Mouse (Mus musculus) kidney, postnatal 36 days (tissue): ENCODE data around the gene Spats2.
"Not testable (repeated sequence)": the region's sequence is repeated elsewhere in the genome, so short reads cannot be mapped to it uniquely, and the experiment has no call there.

Experiments used
- DNase-seq, 2 experiments: peaks; one replicate each; pipeline ENCODE4 v3.0.0; 2021 to 2022; ENCODE audit warnings: mixed read lengths in 2 of 2

Spats2 gene

DNA sequence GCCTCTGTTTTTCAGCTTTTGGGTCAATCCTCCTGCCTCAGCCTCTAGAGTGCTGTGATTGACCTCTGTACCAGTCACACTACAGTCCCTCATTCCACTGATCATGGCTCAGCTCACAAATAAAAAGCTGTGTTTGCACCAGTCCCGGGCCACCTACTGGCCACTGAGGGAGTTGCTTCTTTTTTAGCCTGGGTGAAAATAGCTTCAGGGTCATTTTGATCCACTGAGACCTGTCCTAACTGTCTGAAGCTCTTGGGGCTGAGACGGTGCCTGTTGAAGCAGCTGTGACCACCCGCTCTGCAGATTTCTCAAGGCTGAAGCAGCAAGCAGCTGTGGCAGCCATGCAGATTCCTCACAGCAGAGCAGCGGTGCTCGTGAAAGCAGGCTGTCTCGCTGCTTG is 14.0 kb downstream of the Spats2 start:
- DNase-seq, result peak; percentile 54 to 79

DNA sequence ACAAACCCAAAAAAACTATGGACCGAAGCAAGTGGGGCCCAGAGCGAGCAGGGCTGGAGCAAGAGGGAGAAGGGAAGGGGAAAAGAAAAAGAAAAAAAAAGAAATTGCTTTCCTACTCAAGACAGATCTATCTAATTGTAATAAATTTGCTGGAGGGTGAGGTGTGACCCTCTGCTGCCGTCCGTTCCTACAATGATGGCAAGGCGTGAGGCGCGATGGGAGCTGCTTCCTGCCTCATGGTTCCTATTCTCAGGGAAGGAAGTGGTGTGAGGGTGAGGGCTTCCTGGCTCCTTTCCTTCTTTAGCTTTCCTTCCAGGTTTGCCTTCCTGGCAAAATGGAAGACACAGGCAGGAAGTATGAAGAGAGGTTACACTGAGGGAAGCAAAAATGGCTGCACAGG is 24.8 kb downstream of the Spats2 start:
- DNase-seq, result no peak

DNA sequence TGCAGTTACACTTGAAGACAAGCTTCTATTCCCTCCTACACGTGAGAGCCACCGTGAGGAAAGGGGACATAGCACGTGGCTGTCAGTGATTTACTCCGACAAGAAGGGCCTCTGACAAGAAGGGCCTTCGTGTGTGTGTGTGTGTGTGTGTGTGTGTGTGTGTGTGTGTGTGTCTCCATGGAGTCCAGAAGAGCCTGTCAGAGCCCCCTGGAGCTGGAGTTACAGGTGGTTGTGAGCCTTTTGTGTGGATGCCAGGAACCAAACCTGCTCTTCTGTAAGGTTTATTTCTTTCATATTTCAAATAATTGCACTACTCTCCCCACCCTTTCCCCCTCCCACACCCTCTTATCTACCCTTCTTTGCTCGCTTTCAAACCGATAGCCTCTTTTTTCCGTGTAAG is 25.6 kb downstream of the Spats2 start:
- DNase-seq, result no peak

DNA sequence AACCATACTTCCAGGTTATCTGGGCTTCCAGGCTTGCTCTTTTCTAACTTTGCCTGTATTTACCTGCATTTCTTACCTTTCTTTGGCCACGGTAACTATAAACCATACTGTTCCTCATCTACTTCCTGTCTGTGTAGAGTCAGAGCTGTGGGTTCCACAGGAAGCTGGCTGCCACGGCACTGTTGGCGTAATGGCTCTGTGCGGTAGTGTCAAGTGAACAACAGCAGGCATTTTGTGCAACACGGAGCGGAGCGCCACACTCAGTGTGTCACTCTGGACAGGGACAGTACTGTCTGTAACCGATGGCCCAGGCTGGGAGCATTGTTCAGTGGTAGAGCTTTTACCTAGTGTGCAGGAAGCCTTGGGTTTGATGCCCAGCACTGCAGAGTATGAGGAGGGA is 27.8 kb downstream of the Spats2 start:
- DNase-seq, result no peak

DNA sequence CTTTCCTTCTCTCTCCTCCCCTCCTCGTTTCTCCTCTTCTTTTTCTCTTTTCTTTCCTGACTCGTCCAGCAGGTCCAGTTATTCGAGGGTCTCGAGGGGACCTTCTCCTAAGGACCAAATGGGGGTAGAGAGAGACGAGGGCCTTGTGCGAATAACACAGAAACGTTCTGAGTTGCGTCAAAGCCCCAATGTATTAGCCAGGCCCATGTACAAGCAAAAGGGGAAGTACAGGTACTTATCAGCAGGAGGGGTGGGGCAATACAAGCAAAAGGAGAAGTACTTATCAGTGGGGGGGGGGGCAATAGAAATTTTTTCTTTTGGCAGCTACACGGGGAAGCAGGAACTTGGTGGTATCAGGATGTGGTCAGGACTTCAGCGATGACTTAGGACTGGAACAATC is 28.8 kb downstream of the Spats2 start:
- not testable (repeated sequence) for DNase-seq

DNA sequence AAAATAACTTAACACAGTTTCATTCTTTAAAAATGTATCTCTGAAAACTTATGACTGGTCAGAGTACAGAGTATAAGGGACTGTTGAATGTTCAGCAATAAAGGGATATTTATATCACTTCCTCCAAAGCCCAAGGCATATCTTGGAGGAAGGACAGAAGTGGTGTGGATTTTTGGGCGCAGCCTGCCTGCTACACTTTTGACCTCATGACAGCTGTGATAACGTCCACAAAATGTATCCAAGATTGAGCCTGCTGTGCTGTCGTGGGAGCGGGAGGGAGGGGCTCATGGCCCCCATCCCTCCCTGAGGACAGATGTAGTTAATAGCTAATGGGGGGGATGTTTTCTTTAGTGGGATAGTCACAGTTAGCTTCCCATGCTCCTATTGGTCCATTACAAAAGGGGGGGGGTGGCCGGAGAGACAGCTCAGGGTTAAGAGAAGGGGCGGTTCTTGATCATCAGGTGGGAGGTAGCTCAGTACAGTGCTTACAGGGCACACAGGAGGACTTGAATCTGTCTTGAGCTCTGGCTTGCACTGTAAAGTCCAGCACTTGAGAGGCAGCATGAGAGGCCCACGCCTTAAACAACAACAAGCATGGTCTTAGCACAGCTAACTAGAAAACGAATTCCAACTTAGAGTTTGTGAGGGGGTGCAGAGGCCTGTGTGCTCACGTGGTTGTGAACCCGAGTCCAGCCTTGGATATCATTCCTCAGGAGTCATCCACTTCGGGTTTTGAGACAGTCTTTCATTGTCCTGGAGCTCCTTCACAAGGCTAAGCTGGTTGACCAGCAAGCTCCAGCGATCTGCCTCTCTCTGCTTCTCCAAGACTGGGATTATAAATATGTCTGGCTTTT is 38.0 kb downstream of the Spats2 start:
- no peak for DNase-seq

DNA sequence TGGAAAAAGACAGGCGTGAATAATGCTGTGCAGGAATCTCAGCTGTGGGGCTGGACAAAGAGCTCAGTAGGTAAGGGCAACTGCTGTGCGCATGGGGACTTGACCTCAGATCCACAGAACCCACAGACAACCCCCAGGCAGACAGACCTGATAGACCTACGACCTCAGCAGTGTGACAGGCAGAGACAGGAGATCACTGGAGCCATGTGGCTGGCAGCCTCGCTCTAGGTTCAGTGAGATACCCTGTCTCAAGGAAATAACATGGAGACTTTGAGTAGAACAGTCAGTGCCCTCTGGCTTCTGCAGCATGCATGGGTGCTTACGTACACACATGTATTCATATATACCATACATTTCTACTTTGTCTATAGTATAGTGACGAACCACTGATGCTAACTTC is 46.4 kb downstream of the Spats2 start:
- no peak for DNase-seq

DNA sequence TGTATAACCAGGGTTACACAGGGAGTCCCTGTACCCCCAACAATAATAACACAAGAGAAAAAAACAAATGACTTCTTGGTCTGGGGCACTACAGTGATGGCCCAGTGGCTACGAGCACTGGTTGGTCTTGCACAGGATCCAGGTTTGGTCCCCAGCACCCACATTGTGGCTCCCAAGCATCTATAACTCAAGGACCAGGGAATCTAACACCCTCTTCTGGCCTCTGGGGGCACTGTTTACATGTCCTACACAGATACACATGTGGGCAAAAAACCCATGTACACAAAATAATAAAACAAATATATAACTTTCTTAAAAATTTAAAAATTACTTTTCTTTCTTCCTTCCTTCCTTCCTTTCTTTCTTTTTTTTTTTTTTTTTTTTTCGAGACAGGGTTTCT is 53.9 kb downstream of the Spats2 start:
- DNase-seq, result no peak

DNA sequence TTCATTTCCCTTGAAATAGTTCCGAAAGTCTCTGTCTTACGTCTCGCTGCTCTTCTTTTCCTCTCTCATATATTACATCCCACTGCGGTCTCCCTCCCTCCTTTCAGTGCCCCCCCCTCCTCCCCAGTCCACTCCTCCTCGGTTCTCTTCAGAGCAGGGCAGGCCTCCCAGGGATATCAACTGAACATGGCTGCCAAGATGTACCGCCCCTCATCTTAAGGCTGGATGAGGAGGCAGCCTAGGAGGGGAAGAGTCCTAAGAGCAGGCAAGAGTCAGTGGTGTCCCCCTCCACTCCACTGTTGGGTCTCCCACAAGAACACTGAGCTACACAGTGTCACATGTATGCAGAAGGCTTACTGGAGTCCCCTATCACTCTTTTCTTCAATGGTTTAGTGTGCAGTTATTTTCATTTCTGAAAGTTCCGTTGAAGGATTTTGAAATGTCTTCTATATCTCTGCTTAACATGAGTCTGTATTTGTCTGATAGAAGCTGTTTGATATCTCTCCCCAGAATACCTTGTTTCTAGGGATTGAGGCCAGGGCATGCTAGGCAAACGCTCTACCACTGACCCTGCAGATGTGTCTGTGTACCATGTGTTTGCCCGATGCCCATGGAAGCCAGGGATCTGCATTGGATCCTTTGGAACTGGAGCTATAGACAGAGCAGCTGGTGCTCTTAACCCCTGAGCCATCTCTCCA is 58.6 kb downstream of the Spats2 start:
- no peak for DNase-seq

DNA sequence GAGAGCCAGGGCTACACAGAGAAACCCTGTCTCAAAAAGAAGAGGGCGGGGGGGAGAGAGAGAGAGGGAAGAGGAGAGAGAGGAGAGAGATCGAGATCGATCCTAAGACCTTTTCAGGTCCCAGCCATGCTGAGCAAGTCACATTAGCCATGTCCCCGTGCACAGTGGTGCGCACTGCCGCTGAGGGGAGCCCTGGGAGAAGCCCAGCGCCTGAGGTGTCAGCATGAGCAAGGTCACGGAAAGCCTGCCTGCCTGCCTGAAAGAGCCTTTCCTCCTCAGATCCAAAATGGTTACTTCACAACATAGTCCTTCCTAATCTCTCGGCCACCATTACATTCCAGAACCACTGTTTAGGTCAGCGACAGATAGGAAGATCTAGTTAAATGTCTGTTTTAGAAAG is 68.6 kb downstream of the Spats2 start:
- DNase-seq, result no peak

DNA sequence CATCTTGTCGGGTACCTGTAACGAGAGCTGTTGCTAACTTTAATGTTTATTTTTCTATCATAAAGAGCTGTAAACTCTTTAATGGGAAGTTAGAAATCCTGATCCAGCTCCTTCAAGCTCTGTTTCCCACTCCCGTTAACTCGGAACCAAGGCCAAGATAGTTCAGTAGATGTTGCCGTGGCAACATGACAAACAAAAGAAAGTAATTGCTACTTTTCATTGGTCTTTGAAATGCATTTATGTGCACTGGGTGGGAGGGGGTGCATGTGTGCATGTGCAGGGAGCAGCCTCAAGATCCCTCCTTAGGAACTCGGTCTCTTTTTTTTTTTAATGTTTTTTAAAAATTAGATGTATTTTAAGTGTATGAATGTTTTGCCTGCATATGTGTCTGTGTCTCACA is 69.3 kb downstream of the Spats2 start:
- no peak for DNase-seq

DNA sequence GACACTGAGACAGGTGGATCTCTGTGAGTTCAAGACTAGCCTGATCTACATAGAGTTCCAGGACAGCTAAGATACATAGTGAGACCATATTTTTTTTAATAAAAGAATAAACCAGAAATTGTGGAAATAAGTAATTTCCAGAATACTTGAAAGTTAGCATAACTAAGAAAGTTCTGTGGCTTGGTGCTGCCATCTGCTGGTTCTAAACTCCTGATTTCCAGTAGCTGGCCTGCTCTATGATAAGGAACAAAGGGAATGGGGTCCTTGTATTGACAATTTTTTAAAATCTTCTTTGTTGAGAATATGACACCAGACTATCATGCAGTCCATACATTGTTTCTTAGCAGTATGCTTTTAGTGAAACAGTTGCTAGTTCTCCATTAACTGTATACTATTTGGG is 73.0 kb downstream of the Spats2 start:
- peak; percentile 35 to 79 for DNase-seq

DNA sequence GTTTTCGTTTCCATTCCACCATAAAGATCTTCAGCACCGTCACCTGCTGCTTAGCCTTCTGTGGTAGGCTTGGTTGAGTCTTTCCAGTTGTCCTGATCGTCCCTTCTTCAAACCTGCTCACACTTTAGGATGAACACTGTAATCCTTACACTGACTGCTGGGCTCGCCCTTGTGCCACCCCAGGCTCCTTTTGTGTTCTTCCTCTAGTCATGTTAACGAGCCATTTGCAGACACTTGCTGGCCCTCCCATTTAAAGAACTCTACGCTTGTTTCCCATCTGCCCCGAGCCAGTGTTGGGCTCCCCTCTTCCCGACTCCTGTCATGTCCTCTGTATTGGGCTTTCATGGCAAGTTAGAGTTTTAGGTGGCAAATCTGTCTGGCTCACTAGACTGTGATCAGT is 80.2 kb downstream of the Spats2 start:
- no peak for DNase-seq

DNA sequence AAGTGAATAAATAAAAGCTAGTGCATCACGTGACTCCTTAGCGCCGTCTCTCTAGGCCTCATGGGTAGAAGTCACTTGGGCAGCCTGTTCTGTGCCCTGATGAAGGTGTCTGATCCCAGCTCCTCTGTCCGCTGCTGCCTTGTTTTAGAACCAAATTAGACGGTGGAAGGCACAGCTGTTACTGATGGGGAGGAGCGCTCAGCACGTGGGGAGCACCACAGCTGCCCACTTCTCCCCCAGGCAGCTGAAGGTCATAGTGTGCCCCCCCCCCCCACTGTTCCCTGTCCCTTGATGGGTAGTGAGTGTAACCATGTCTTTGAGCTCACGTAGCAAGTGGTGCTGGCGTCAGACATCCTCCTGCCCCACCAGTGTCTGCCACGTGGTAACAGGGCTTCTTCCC is 87.5 kb downstream of the Spats2 start:
- no peak for DNase-seq

DNA sequence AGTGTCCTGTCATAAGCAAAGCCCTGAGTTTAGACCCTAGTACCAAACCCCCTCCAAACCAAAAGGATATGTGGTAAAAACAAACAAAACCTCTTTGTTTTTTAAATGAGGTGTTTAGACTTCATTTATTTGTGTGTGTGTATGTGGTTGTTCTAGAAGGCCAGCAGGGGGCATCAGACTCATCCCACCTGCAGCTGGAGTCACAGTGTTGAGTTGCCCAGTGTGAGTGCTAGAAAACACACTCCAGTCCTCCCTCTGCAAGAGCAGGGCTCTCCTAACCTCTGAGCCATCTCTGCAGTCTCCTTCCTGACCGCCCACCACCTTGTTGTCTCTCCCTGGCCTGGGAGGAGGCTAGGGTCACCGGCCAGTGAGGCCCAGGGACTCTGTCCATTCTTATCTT is 89.2 kb downstream of the Spats2 start:
- DNase-seq, result peak; percentile 46 to 67

DNA sequence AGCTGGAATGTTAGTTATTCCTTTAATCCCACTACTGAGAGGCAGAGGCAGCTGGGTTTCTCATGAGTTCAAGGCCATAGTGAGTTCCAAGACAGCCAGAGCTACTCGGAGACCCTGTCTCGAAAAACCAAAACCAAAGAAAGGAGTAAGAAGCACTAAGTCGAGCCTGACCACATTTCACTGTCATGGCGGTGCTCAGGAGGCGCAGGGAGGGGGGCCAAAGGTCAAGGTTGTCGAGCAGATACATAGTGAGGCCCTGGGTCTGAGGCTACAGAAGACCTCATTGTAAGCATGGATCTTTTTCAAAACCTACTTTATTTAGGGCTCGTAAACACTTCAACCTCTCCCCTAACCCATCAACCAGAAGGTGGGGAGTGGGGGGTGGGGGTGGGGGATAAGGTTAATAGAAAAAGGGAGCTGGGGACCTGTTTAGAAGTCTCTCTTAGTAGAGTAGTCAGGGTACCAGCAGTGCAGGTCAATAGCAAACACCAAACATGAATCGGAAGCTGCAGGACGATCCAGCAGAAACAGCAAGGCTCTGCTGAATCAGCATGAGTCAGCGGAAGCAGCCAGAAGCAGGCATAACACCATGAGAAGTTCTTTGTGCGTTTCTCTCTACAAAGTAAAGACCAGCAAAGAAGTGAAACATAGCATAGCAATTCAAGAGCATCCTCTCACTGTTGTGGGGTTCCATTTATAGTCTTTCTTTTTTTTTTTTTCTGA is 90.2 kb downstream of the Spats2 start:
- no peak for DNase-seq

DNA sequence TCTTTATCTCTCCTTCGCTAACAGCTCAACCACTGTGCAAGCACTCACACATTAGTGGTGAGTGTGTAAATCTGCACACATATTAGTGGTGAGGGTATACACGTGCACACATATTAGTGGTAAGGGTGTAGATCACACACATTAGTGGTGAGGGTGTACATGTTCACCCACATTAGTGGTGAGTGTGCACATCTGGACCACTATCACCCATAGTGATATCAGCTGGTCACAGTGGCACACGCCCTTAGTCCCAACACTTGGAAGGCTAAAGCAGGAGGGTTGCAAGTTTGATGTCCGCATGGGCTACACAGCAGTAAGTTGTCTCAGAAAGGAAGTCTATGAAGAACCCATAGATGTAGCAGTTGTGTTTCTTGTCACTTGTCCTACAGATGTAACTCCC is 91.9 kb downstream of the Spats2 start:
- no peak for DNase-seq

DNA sequence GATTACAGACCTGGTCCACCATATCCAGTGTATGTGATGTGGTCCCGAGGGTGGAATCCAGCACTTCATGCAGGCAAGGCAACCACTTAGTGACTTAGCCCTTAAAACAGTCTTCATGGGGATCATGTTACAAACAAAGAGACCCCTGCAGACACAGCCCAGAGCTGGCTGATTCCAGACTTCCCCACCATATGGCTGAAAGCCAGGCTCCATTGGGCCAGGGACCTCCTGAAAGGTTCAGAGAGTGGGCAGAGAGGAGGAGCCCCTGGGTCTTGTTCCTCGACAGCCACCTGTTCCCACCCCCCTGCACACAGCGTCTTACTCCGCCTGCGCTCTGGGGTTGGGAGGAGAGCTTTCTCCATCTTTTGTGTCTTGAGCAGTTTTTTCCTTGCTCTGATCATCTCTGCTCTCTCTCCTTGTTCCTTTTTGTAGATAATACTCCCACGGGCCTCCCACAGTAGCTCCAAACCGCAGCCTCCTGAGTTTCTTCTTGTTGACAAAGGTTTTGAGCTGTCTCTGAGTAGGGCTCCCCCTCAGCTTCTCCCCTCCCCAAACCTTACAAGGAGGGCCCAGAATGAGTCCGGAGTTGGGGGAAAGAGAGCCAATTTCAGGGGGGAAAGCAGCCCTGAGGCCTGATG is 95.7 kb downstream of the Spats2 start:
- DNase-seq, result no peak

DNA sequence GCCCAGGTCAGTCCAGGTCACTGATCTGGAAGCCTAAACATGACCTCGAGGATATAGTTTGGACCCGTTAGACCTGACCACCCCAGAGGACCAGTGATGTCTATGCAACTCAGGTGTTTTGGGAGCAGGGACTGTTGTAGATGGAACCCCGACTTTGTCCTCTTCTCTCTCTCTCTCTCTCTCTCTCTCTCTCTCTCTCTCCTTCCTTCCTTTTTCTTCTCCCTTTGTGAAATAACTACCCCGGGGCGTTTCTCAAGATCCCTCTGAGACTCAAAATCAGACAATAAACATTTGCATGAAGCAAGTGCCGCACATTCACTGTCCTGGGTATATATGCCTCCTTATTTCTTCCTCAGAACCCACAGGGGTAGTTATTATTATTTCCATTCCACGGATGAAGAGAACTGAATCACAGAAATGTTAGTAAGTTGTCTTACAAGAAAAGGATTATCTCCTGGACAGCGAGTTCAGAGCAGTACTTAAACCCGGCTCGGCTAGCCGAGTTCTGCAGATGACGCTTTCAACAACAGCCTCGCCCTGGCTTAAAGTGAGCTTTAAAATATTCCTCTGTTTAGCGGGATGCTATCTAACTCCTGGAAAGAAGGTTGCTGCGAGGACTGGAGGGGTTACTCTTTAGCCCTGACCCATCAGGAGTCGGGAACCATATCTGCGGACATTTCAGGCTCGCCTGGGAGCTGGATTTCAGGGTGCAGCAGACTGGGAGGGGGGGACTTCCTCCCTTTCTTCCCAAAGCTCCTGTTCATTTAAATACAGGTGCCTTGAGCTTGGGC is 97.3 kb downstream of the Spats2 start:
- no peak for DNase-seq

DNA sequence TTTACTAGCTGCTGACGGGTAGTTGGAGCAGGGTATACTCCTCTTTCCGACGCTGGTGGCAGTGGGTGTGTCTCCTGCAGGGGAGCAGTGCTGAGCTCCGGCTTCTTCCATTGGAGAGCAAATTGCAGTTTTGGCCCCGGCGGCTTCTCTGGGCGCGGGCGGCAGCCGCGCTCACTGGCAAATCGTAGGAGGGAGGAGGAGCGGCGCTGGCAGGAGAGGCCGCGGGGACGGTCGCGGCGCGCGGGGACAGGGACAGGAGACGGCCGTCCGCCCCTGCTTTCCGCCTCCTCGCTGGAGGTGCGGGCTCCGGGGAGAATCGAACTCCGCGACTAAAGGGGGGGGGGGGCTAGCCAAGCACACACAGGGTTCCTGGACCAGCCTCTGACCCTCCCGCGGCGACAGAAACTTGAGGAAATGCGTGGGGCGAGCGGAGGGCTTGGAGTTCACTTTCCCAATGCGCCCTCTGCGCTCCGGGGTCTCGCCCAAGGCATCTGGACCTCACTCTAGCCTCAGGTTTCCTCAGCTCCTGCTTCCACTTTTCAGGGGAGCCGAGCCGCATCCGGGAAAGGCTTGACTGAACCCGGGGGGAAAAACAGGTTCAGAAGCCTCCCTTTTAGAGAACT is 98.0 kb downstream of the Spats2 start:
- peak; percentile 27 to 58 for DNase-seq

DNA sequence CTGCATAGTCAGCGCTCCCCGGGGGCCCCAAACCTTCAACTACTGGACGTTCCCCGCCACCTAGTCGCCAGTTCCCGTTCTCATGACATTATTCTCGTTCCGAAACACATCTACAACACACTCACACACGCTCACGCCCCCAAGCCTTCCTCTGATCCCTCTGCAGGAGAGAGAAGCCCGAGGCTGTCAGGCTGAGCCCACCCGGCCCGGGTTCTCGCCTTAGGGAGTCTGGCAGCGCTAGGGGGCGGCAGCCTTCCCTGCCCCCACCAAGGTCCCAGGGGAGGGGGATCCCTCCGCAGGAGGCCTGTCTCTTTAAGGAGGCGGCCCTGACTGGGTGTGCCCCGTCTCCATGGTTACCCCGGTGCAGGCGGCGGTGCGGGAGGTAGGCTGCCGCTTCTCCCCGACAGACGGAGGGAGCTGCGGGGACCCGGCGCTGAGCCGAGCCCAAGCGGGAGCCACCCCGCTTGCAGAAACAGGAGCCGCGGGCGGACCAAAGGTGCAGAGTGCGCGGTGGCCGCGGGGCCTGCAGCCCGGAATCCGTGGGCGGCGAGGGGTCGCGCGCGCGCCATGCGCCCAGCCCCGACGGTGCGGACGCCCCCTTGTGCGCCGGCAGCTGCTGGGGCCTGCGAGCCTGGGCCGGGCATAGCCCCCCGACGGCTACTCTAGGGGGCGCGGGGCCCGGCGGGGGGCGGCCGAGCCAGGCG is 98.6 kb downstream of the Spats2 start, which contains the start of gene Kcnh3:
Gene Kcnh3 (plus strand): TSS at position 654 of the 704 bp plus-strand sequence.
- peak; percentile 63 to 79 for DNase-seq
